ENCODE assay signal across 8 mouse cellular contexts in genomic region chr8:22165251-22166079, GRCm38 (mm10). TPM values are rescaled to one million over a fixed set of nuclear protein-coding genes. Genes with fewer than 3 reads are reported as not detected.
A peak's percentile ranks its signal among the peaks of the same experiment; 100 is the strongest.
DNase-seq lines count a peak whose midpoint lies in the region; ATAC-seq and TF ChIP-seq lines count a peak whose summit lies in the region.

No protein-coding gene starts in this region.

- intact Hi-C loops in heart, postnatal 14 days (cut with DNase I): loop anchor here (5.0 kb wide), 2 partner anchors 103 to 173 kb away; partner anchors contain the start of genes Alg11 and Atp7b

- in situ Hi-C loops in ES-E14 (cut with MboI; ENCODE audit: low sequenced_read_pairs in 2 of 2, unreplicated experiment in 2 of 2): no loop called here

- peaks cover 23% of the 10 kb centered on the region for H3K36me3 ChIP-seq in heart, embryonic 12.5 days
- peaks cover 5% of the 10 kb centered on the region for H3K36me3 ChIP-seq in ES-E14 (ENCODE audit: control insufficient read depth, insufficient read depth, low read length, poor library complexity, severe bottlenecking)
- H3K36me3 ChIP-seq in liver, embryonic 16.5 days (ENCODE audit: control insufficient read depth, insufficient read depth): peaks cover 17% of the 10 kb centered on the region

- peak; percentile 9; the same call in 1 of the 2 replicates for ATAC-seq in heart, embryonic 12.5 days (ENCODE audit: insufficient number of reproducible peaks, low FRiP score)
- peak; percentile 27 for ATAC-seq in liver, embryonic 16.5 days (ENCODE audit: low read depth)

- H3K27ac ChIP-seq in heart, embryonic 12.5 days (ENCODE audit: poor library complexity, severe bottlenecking): 0 out of 2 replicates have a peak overlapping the region, but pooled peaks have one; percentile 51
- no peak overlapping the region for H3K27ac ChIP-seq in ES-E14 (ENCODE audit: insufficient read depth, low read depth, low read length, poor library complexity, severe bottlenecking)
- peak overlapping the region; percentile 74; the same call in 1 of the 2 replicates for H3K27ac ChIP-seq in liver, embryonic 16.5 days (ENCODE audit: low read length)

- peaks cover 9% of the 10 kb centered on the region for H3K4me1 ChIP-seq in heart, embryonic 12.5 days (replicated peaks)
- peaks cover 0 to 4% of the 10 kb centered on the region in 2 experiments; a peak in 1 of 4 replicates for H3K4me1 ChIP-seq in ES-E14 (ENCODE audit: control insufficient read depth in 2 of 2, insufficient read depth in 2 of 2, low read length in 2 of 2, poor library complexity in 1 of 2)
- peaks cover 12% of the 10 kb centered on the region for H3K4me1 ChIP-seq in liver, embryonic 16.5 days (ENCODE audit: control insufficient read depth, low read depth, low read length)

- H3K9ac ChIP-seq in heart, embryonic 12.5 days: peak overlapping the region; percentile 70
- H3K9ac ChIP-seq in ES-E14 (ENCODE audit: insufficient read depth, low read depth, low read length, poor library complexity, severe bottlenecking): peak overlapping the region; percentile 40; the same call in 1 of the 2 replicates
- peak overlapping the region; percentile 73 for H3K9ac ChIP-seq in liver, embryonic 16.5 days (ENCODE audit: low read depth, low read length)

- DNase-seq in heart, postnatal 14 days: no peak
- DNase-seq in ES-E14 (ENCODE audit: low read depth, low spot score): no peak
- peak; percentile 8 for DNase-seq in forelimb bud, embryonic 11.5 days (ENCODE audit: low read depth, low spot score)
- no peak for DNase-seq in thymus, adult 18-20 months
- DNase-seq in cerebellum, postnatal 25 days: no peak
- no peak for DNase-seq in layer of hippocampus, postnatal 36 days

- H3K4me2 ChIP-seq in heart, embryonic 12.5 days: peak overlapping the region; percentile 67
- peak overlapping the region; percentile 85 for H3K4me2 ChIP-seq in liver, embryonic 16.5 days (ENCODE audit: low read depth, low read length)

- H3K4me3 ChIP-seq in heart, embryonic 12.5 days: peak overlapping the region; percentile 73
- peak overlapping the region; percentile 63 to 71 for H3K4me3 ChIP-seq in ES-E14 (ENCODE audit: insufficient read depth in 1 of 2, low read depth in 1 of 2, low read length in 2 of 2, poor library complexity in 1 of 2, severe bottlenecking in 1 of 2)
- H3K4me3 ChIP-seq in liver, embryonic 16.5 days (ENCODE audit: low read depth, low read length): peak overlapping the region; percentile 83

- no peaks in the 10 kb centered on the region for H3K9me3 ChIP-seq in heart, embryonic 12.5 days (replicated peaks)
- no peaks in the 10 kb centered on the region for H3K9me3 ChIP-seq in ES-E14 (ENCODE audit: control insufficient read depth, insufficient read depth, low read depth, low read length)
- no peaks in the 10 kb centered on the region for H3K9me3 ChIP-seq in liver, embryonic 16.5 days (replicated peaks; ENCODE audit: control insufficient read depth, low read length)

- 48% methylated on average over 10 of the region's 10 CpGs for WGBS in heart, embryonic 12.5 days
- whole genome bisulfite sequencing in liver, embryonic 16.5 days (ENCODE audit: insufficient replicate concordance): 44% methylated on average over 10 of the region's 10 CpGs

- no peaks in the 10 kb centered on the region for H3K27me3 ChIP-seq in heart, embryonic 12.5 days (replicated peaks)
- no peaks in the 10 kb centered on the region for H3K27me3 ChIP-seq in liver, embryonic 16.5 days (ENCODE audit: control insufficient read depth, insufficient read depth, low read depth, low read length)

TF ChIP-seq in ES-E14, 5 proteins besides CTCF, POLR2A, EP300 and RAD21:
- no peak for TF ChIP-seq CHD2 (IDR thresholded peaks at IDR 0.05; ENCODE audit: low read depth, low read length)
- TF ChIP-seq ZNF384 (IDR thresholded peaks at IDR 0.05; ENCODE audit: low read depth, low read length): no peak
- no peak for TF ChIP-seq MAFK (IDR thresholded peaks at IDR 0.05; ENCODE audit: insufficient read depth, low read depth, low read length)
- TF ChIP-seq HCFC1 (IDR thresholded peaks at IDR 0.05; ENCODE audit: borderline replicate concordance, insufficient read depth, low read length): no peak
- no peak for TF ChIP-seq ZC3H11A (IDR thresholded peaks at IDR 0.05; ENCODE audit: borderline replicate concordance, low read depth, low read length)

RNA-seq across cellular contexts. Expression of gene Nek3, which starts 0.8 kb away (rescaled TPM):
- 4.7 and 5.0 TPM in 2 replicates for polyA plus RNA-seq in heart, embryonic 12.5 days (2016; fragmentation: Nextera tagmentation; extraction: Ambion mirVana)
- 1 to 10 TPM; 1.9 to 2.2 TPM for total RNA-seq in heart, postnatal 14 days (2021)
- total RNA-seq in ES-E14 (2012; rRNA removed): 3.4 and 7.9 TPM in 2 replicates
- 1.3 and 1.4 TPM in 2 replicates for polyA plus RNA-seq in liver, embryonic 16.5 days (2015; fragmentation: Nextera tagmentation; extraction: Ambion mirVana)
- total RNA-seq in layer of hippocampus, postnatal 36 days (2021): 1 to 10 TPM; 2.3 to 3.2 TPM

RNA-seq across cellular contexts. Expression of gene Ckap2, which starts 20.2 kb away (rescaled TPM):
- 33.0 and 35.9 TPM in 2 replicates for polyA plus RNA-seq in heart, embryonic 12.5 days (2016; fragmentation: Nextera tagmentation; extraction: Ambion mirVana)
- total RNA-seq in heart, postnatal 14 days (2021): 1 to 10 TPM; 4.4 to 5.8 TPM
- 67.4 and 68.7 TPM in 2 replicates for total RNA-seq in ES-E14 (2012; rRNA removed)
- 19.9 and 22.1 TPM in 2 replicates for polyA plus RNA-seq in liver, embryonic 16.5 days (2015; fragmentation: Nextera tagmentation; extraction: Ambion mirVana)
- total RNA-seq in layer of hippocampus, postnatal 36 days (2021): 1 to 10 TPM in 1 of 2 experiments, under 1 TPM in 1; 0.71 to 1.7 TPM

RNA-seq across cellular contexts. Expression of gene Vps36, which starts 27.1 kb away (rescaled TPM):
- 23.8 and 24.2 TPM in 2 replicates for polyA plus RNA-seq in heart, embryonic 12.5 days (2016; fragmentation: Nextera tagmentation; extraction: Ambion mirVana)
- total RNA-seq in heart, postnatal 14 days (2021): 10 to 100 TPM; 27.6 to 28.9 TPM
- total RNA-seq in ES-E14 (2012; rRNA removed): 20.6 and 25.9 TPM in 2 replicates
- polyA plus RNA-seq in liver, embryonic 16.5 days (2015; fragmentation: Nextera tagmentation; extraction: Ambion mirVana): 7.5 and 7.6 TPM in 2 replicates
- total RNA-seq in layer of hippocampus, postnatal 36 days (2021): 10 to 100 TPM; 26.5 to 30.9 TPM

RNA-seq across cellular contexts. Expression of gene Nek5, which starts 40.6 kb away (rescaled TPM):
- polyA plus RNA-seq in heart, embryonic 12.5 days (2016; fragmentation: Nextera tagmentation; extraction: Ambion mirVana): 0.11 TPM in 1 of 2 replicates, not detected in the other
- total RNA-seq in heart, postnatal 14 days (2021): under 1 TPM in 1 of 2 experiments, not detected in 1; 0.29 TPM
- total RNA-seq in ES-E14 (2012; rRNA removed): not detected in 2 replicates
- polyA plus RNA-seq in liver, embryonic 16.5 days (2015; fragmentation: Nextera tagmentation; extraction: Ambion mirVana): 0.06 and 0.15 TPM in 2 replicates
- under 1 TPM; 0.22 to 0.28 TPM for total RNA-seq in layer of hippocampus, postnatal 36 days (2021)

Comparison
In these comparisons a context has a peak if more than half of its experiments do, and no peak if none do; other contexts are left out.
1. RNA of gene Ckap2, which starts 20.2 kb away (total RNA-seq): 67.4 to 68.7 TPM in ES-E14; 4.4 to 5.8 TPM in heart, postnatal 14 days and 0.71 to 1.7 TPM in layer of hippocampus, postnatal 36 days; every median in the first group is over 10 times any median in the second.
2. Peak in every context shown above with its lines, with median percentiles within 50 percentile points of each other: H3K4me3 ChIP-seq and H3K9ac ChIP-seq.